Mouse (Mus musculus): ENCODE results near the gene Rasgrf2. TPM values are rescaled to one million over a fixed set of nuclear protein-coding genes. Genes with fewer than 3 reads are reported as not detected.
A peak's percentile ranks its signal among the peaks of the same experiment; 100 is the strongest.

Gene Rasgrf2
- polyA plus RNA-seq, 1 experiment from 2014 or later = 3.3 TPM

DNA sequence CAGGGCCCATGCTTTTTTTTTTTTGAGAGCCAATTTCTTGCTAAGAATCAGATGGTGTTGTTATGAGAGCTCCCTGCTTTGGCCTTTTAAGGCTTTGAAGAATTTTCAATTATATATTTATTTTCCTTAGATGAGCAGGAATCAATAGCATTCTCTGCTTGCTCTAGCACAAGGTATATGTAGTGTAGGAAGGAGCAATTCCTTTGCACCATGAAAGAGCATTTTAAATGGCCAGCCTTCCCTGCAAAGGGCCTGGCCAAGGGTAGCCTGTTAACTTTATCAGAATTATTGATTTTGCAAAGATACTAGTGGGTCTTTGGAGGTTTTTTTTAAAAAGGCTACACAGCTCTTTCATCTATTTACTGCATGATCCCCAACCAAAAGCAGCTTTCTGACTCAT is 146.4 kb downstream of the Rasgrf2 start:
- Histone ChIP-seq H3K36me3 (no peaks in the 10 kb centered on the region), H3K27ac (replicated peaks) (no peak overlapping the region), H3K4me3 (no peak overlapping the region), H3K9ac (replicated peaks) (no peak overlapping the region), H3K4me1 (peaks cover 8% of the 10 kb centered on the region; the same call in 1 of the 2 replicates), H3K9me3 (no peaks in the 10 kb centered on the region), H3K27me3 (no peaks in the 10 kb centered on the region), H3K4me2 (replicated peaks) (no peak overlapping the region)
- ATAC-seq (replicated peaks) = no peak

DNA sequence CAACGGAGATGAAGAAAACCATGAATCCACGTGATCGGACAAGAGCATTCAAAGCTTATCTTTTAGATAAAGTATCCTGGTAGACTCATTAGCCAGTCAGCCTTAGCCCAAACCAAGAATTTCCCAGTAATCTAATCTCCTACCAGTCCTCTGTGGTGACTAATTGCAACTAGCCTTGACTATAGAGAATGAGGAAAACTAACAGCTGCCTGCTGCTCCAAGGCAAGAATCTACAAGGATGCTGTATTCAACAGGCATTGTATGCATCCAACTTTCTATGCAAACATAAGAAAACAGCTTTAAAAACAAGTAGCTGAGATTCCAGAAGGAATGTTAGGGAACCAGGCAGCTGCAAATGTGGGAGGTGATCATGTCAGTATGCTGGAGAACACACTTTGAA is 149.4 kb downstream of the Rasgrf2 start:
- Histone ChIP-seq H3K4me1 (peaks cover 8% of the 10 kb centered on the region; the same call in 1 of the 2 replicates), H3K36me3 (no peaks in the 10 kb centered on the region), H3K27ac (replicated peaks) (no peak overlapping the region), H3K9ac (replicated peaks) (no peak overlapping the region), H3K9me3 (no peaks in the 10 kb centered on the region), H3K4me3 (no peak overlapping the region), H3K27me3 (no peaks in the 10 kb centered on the region), H3K4me2 (replicated peaks) (no peak overlapping the region)
- ATAC-seq (replicated peaks) = no peak
- 89% methylated on average over 3 of the region's 3 CpGs for WGBS

DNA sequence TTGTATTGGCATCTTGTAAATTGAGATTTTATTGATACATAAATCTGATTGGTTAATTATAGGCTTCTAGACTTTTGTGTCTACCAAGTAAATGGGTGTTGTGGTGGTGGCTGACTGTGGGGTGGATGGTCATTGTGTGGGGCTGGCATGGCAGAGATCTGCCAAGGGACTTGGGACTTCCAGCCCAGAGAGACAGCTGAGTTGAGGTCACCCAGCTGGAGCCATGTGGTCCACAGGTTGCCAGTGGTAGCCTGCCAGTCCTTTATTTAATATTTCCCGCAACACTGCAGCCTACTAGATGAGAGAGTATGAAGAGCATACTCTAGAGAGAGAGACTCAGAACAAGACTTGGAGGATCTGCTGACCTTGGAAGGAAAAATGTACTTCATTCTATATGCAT is 150.0 kb downstream of the Rasgrf2 start:
- WGBS = 93% methylated on average over 1 of the region's 1 CpGs
- Histone ChIP-seq H3K27me3 (no peaks in the 10 kb centered on the region), H3K4me1 (peaks cover 8% of the 10 kb centered on the region; the same call in 1 of the 2 replicates), H3K4me2 (replicated peaks) (no peak overlapping the region), H3K9me3 (no peaks in the 10 kb centered on the region), H3K4me3 (no peak overlapping the region), H3K27ac (replicated peaks) (no peak overlapping the region), H3K36me3 (no peaks in the 10 kb centered on the region), H3K9ac (replicated peaks) (no peak overlapping the region)
- no peak for ATAC-seq (replicated peaks)

DNA sequence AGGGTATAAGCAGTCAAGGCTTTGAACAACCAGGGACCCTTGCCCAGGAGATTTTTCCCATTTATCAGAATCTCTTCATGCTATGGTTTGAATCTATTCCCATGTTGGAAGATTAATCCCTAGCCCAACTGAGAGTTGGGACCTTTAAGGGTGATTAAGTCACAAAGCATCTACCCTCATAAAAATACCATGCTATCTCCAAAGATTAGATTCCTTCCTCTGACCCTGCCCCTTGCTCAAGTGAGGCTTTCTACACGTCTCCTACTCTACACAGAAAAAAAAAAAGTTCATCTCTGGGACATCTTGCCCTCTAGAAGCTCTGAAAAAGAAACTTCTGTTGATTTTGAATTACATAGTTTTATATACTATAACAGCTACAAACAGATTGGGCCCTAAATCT is 154.5 kb downstream of the Rasgrf2 start:
- H3K9me3 ChIP-seq = no peaks in the 10 kb centered on the region
- no peaks in the 10 kb centered on the region for H3K4me1 ChIP-seq
- ATAC-seq (replicated peaks) = no peak
- no peaks in the 10 kb centered on the region for H3K27me3 ChIP-seq
- H3K9ac ChIP-seq (replicated peaks) = no peak overlapping the region
- no peaks in the 10 kb centered on the region for H3K36me3 ChIP-seq
- no peak overlapping the region for H3K4me3 ChIP-seq
- H3K27ac ChIP-seq (replicated peaks) = no peak overlapping the region
- WGBS = 75% methylated on average over 1 of the region's 1 CpGs
- H3K4me2 ChIP-seq (replicated peaks) = no peak overlapping the region

DNA sequence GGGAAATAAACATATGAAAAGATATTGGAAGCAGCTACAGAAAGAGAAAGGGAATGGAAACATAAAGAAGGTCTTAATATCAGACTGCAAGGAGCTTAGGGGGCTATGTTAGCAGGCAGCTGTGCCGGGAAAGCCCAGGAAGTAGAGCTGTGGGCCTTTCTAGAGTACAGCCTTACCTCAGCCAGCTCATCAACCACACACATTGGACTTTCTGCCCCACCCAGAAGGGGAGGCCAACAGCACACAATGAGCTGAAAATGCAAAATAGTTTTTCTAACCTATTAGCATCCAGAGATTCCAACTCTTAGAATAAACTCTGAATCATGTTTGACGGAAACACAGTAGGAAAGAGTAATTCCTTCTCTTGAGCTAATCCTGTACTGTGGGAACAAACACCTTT is 154.9 kb downstream of the Rasgrf2 start:
- Histone ChIP-seq H3K4me3 (no peak overlapping the region), H3K4me1 (no peaks in the 10 kb centered on the region), H3K4me2 (replicated peaks) (no peak overlapping the region), H3K9me3 (no peaks in the 10 kb centered on the region), H3K27ac (replicated peaks) (no peak overlapping the region), H3K9ac (replicated peaks) (no peak overlapping the region), H3K36me3 (no peaks in the 10 kb centered on the region), H3K27me3 (no peaks in the 10 kb centered on the region)
- 94% methylated on average over 2 of the region's 2 CpGs for WGBS
- no peak for ATAC-seq (replicated peaks)

DNA sequence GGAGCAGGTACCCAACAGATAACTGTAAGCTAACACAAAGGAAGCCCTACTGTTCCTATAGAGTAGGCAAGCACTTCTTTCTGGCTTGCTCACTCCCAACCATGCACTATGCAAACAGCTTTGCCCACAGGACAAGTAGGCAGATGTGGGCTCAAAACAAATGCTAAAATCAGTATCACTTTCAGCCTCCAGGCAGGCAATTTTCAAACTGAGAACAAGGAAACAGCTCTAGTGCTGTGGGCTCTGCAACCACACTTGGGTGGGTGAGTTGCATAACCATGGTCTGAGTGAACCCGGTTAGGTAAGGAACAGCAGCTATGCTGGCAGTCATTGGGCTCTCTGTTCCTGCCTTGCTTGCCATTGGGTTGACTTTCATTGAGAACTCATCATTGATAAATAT is 157.3 kb downstream of the Rasgrf2 start:
- no peaks in the 10 kb centered on the region for H3K4me1 ChIP-seq
- no peak overlapping the region for H3K4me3 ChIP-seq
- no peaks in the 10 kb centered on the region for H3K27me3 ChIP-seq
- no peak for ATAC-seq (replicated peaks)
- no peak overlapping the region for H3K4me2 ChIP-seq (replicated peaks)
- no peaks in the 10 kb centered on the region for H3K9me3 ChIP-seq
- no peak overlapping the region for H3K9ac ChIP-seq (replicated peaks)
- 0 out of 2 replicates have a peak overlapping the region, but pooled peaks have one; percentile 27 for H3K27ac ChIP-seq (replicated peaks)
- WGBS = 97% methylated on average over 1 of the region's 1 CpGs
- no peaks in the 10 kb centered on the region for H3K36me3 ChIP-seq

DNA sequence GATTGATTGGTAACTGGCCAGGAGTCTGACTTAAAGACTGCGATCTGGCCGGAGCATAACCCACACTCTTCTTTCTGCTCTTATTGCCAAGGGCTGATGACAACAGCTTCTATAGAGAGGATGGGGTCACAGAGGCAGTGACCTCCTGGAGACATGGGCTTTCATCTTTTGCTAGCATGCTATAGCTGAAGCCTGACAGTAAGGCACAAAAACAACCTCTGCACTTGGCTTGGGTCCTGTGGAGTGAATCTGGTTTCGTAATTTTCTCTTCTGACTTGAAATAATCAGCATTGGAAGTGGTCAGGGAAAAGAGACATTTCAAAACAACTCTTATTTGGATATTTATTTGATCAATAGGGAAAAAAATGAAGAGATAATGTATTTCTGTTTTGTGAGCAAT is 160.2 kb downstream of the Rasgrf2 start:
- Histone ChIP-seq H3K4me2 (replicated peaks) (no peak overlapping the region), H3K27me3 (no peaks in the 10 kb centered on the region), H3K9me3 (no peaks in the 10 kb centered on the region), H3K4me1 (no peaks in the 10 kb centered on the region), H3K9ac (replicated peaks) (no peak overlapping the region), H3K36me3 (no peaks in the 10 kb centered on the region), H3K27ac (replicated peaks) (no peak overlapping the region), H3K4me3 (no peak overlapping the region)
- no peak for ATAC-seq (replicated peaks)
- WGBS = 86% methylated on average over 3 of the region's 3 CpGs

DNA sequence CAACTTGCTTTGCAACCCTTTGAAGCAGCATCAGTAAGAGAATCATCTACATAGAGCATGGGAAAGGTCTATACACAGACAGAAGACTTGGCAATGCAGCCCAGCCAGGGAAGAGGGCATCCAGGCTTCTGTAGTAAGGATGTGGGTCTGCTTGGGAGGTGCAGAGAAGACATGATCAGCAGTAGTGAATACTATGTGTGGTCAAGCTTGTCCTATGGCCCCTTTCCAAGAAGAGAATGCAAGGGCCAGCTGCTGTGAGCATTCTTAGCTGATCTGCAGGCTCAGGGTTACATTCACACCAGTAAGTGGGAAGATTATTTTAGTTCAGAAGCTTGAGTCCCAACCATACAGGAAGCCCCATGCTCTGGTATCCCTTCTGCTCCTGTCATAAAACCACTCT is 175.0 kb downstream of the Rasgrf2 start:
- Histone ChIP-seq H3K4me3 (no peak overlapping the region), H3K9me3 (no peaks in the 10 kb centered on the region), H3K27ac (replicated peaks) (no peak overlapping the region), H3K9ac (replicated peaks) (no peak overlapping the region), H3K4me2 (replicated peaks) (no peak overlapping the region), H3K4me1 (no peaks in the 10 kb centered on the region), H3K36me3 (no peaks in the 10 kb centered on the region), H3K27me3 (no peaks in the 10 kb centered on the region)
- ATAC-seq (replicated peaks) = no peak

DNA sequence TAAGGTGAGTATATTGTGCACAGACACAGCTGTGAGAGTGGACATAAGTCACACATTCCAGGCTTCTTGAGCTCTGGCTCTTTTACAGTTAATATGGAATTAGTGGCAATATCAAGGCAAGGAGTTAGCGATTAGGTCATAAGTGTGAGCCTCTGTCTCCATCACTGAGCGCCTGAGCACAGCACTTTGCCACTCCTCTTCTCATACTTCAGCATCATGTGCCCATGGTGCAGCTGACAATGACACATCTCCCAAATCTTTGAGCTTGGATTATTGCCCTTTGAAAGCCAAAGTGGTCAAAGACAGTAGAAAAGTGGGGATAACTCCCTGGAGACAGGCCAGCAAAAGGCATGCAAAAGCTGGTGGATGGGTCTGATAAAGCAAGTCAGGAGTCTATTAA is 175.8 kb downstream of the Rasgrf2 start:
- Histone ChIP-seq H3K27ac (replicated peaks) (no peak overlapping the region), H3K4me3 (no peak overlapping the region), H3K9me3 (no peaks in the 10 kb centered on the region), H3K9ac (replicated peaks) (no peak overlapping the region), H3K36me3 (no peaks in the 10 kb centered on the region), H3K27me3 (no peaks in the 10 kb centered on the region), H3K4me1 (no peaks in the 10 kb centered on the region), H3K4me2 (replicated peaks) (no peak overlapping the region)
- 91% methylated on average over 2 of the region's 2 CpGs for WGBS
- no peak for ATAC-seq (replicated peaks)

DNA sequence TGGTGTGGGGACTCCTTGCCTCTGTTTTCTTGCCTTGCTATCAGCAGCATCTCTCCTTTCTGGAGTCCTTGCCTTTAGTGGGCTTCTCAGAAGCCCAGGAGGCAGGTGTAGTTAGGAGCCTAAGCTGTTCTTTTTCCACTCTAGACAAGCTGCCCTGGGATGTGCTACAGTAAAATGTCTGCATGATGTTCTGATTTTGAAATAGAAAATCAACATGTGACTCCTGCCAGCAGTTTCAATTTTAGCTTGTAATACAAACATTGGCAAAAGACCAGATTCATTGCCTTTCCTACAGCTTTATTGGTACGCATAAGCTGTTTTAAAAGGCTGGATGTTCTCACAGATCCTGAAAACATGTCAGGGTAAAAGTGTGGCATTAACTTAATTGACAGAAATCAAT is 176.3 kb downstream of the Rasgrf2 start:
- WGBS = 53% methylated on average over 1 of the region's 1 CpGs
- Histone ChIP-seq H3K4me1 (no peaks in the 10 kb centered on the region), H3K9ac (replicated peaks) (no peak overlapping the region), H3K27ac (replicated peaks) (no peak overlapping the region), H3K36me3 (no peaks in the 10 kb centered on the region), H3K27me3 (no peaks in the 10 kb centered on the region), H3K9me3 (no peaks in the 10 kb centered on the region), H3K4me2 (replicated peaks) (no peak overlapping the region), H3K4me3 (no peak overlapping the region)
- ATAC-seq (replicated peaks) = no peak

DNA sequence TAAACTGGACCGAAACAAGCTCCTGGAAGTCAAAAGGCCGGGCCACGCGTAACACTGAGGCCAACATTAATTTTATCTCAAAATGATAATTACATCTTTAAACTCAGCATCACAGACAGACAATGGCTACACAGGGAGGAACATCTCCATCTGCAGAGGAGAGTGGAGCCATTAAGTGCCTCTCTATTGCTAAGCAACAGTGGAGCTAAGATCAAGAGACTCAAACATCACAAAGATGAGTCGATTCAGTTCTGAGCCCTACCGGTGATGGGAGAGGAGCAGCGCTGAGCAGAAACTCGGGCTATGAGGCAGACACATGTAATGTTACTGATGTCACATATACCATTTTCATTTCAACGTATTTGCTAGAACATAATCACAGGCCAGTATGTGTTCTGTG is 191.3 kb downstream of the Rasgrf2 start:
- H3K36me3 ChIP-seq = no peaks in the 10 kb centered on the region
- no peak overlapping the region for H3K9ac ChIP-seq (replicated peaks)
- H3K9me3 ChIP-seq = no peaks in the 10 kb centered on the region
- WGBS = 77% methylated on average over 9 of the region's 9 CpGs
- 0 out of 2 replicates have a peak overlapping the region, but pooled peaks have one; percentile 0 for H3K27ac ChIP-seq (replicated peaks)
- peak; percentile 78 for ATAC-seq (replicated peaks)
- H3K4me3 ChIP-seq = no peak overlapping the region
- no peaks in the 10 kb centered on the region for H3K27me3 ChIP-seq
- no peak overlapping the region for H3K4me2 ChIP-seq (replicated peaks)
- H3K4me1 ChIP-seq = no peaks in the 10 kb centered on the region; the same call in 1 of the 2 replicates

DNA sequence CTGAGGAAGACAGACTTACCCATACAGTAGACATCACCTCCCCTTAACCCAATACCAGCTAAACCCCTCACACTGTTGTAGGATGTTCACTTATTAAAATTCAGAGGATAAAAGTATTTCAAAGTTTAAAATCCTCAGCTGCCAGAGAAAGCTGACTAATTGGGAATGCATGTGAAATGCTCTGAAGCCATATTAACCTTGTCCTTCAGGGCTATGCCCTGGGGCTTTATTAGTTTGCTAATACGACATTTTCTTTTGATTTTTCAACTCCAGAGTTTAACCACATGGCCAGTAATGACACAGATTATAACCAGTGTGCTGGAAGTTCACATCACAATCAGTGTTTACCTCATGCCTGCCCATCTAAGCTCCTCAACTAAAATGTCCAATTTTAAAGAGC is 192.6 kb downstream of the Rasgrf2 start:
- H3K4me2 ChIP-seq (replicated peaks) = no peak overlapping the region
- no peak overlapping the region for H3K9ac ChIP-seq (replicated peaks)
- 45% methylated on average over 1 of the region's 1 CpGs for WGBS
- no peaks in the 10 kb centered on the region; the same call in 1 of the 2 replicates for H3K4me1 ChIP-seq
- H3K4me3 ChIP-seq = no peak overlapping the region
- no peak overlapping the region for H3K27ac ChIP-seq (replicated peaks)
- no peak for ATAC-seq (replicated peaks)
- no peaks in the 10 kb centered on the region for H3K36me3 ChIP-seq
- no peaks in the 10 kb centered on the region for H3K9me3 ChIP-seq
- no peaks in the 10 kb centered on the region for H3K27me3 ChIP-seq

DNA sequence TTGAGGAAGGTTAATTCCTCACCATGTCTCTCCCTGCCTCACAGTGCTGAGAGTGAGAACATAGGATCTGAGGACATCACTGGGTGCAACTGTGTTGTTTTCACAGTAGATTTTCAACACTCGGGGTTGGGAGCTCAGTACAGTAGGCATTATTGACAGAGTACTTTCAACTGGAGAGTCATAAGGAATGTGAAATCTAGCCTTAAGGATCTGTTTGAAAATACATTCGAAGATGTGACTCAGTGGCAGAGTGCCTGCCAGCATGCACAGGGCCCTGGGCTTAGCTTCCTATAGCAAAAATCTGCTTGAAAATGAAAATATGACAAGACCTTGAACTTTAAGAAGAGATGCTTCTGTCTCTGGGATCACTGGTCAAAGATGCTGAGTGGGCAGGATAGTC is 194.2 kb downstream of the Rasgrf2 start:
- no peak for ATAC-seq (replicated peaks)
- Histone ChIP-seq H3K9me3 (no peaks in the 10 kb centered on the region), H3K36me3 (no peaks in the 10 kb centered on the region), H3K27ac (replicated peaks) (no peak overlapping the region), H3K4me2 (replicated peaks) (no peak overlapping the region), H3K9ac (replicated peaks) (no peak overlapping the region), H3K27me3 (no peaks in the 10 kb centered on the region), H3K4me3 (no peak overlapping the region), H3K4me1 (no peaks in the 10 kb centered on the region; the same call in 1 of the 2 replicates)
- 88% methylated on average over 2 of the region's 2 CpGs for WGBS
